ENCODE assay signal across 8 mouse cellular contexts in genomic region chr17:87125344-87125743, GRCm38 (mm10). TPM values are rescaled to one million over a fixed set of nuclear protein-coding genes. Genes with fewer than 3 reads are reported as not detected.
DNase-seq lines count a peak whose midpoint lies in the region; ATAC-seq and TF ChIP-seq lines count a peak whose summit lies in the region.

No protein-coding gene starts in this region.

- H3K27me3 ChIP-seq in lung, embryonic 14.5 days (ENCODE audit: insufficient read depth, low read length): no peaks in the 10 kb centered on the region
- H3K27me3 ChIP-seq in embryonic facial prominence, embryonic 15.5 days: no peaks in the 10 kb centered on the region
- no peaks in the 10 kb centered on the region for H3K27me3 ChIP-seq in intestine, embryonic 16.5 days (replicated peaks; ENCODE audit: control insufficient read depth, insufficient read depth, low read length)
- H3K27me3 ChIP-seq in neural tube, embryonic 12.5 days (replicated peaks): no peaks in the 10 kb centered on the region

- H3K4me1 ChIP-seq in lung, embryonic 14.5 days (ENCODE audit: insufficient read depth): no peaks in the 10 kb centered on the region
- peaks cover under 1% of the 10 kb centered on the region for H3K4me1 ChIP-seq in lung, adult 2 months (ENCODE audit: control insufficient read depth, insufficient read depth, low read length)
- 0 out of 2 replicates have a peak, but pooled peaks cover 5% of the 10 kb centered on the region for H3K4me1 ChIP-seq in embryonic facial prominence, embryonic 15.5 days
- H3K4me1 ChIP-seq in intestine, embryonic 16.5 days (ENCODE audit: control insufficient read depth, insufficient read depth, low read length): no peaks in the 10 kb centered on the region
- H3K4me1 ChIP-seq in neural tube, embryonic 12.5 days: peaks cover 4% of the 10 kb centered on the region; the same call in 1 of the 2 replicates

- no peak overlapping the region for H3K27ac ChIP-seq in lung, embryonic 14.5 days (ENCODE audit: low read depth)
- no peak overlapping the region for H3K27ac ChIP-seq in embryonic facial prominence, embryonic 15.5 days (replicated peaks)
- no peak overlapping the region for H3K27ac ChIP-seq in intestine, embryonic 16.5 days (ENCODE audit: low read length)
- H3K27ac ChIP-seq in neural tube, embryonic 12.5 days: no peak overlapping the region

- DNase-seq in lung, embryonic 14.5 days: peak; percentile 30
- no peak for DNase-seq in lung, adult 2 months
- DNase-seq in frontal cortex, postnatal 14 days (ENCODE audit: low spot score in 2 of 2): no peak
- DNase-seq in yolk sac, embryonic 10.5 days (ENCODE audit: low spot score): no peak

- ATAC-seq in lung, embryonic 14.5 days (ENCODE audit: insufficient read depth): peak; percentile 76; the same call in 1 of the 2 replicates
- 0 out of 2 replicates have a peak, but pooled peaks have one; percentile 19 for ATAC-seq in embryonic facial prominence, embryonic 15.5 days (ENCODE audit: insufficient number of reproducible peaks, low FRiP score, low TSS enrichment, low read depth)
- ATAC-seq in intestine, embryonic 16.5 days: peak; percentile 46; the same call in 1 of the 2 replicates
- no peak for ATAC-seq in neural tube, embryonic 12.5 days (ENCODE audit: low FRiP score, low read depth)
- no peak for ATAC-seq in erythroid progenitor cell, adult 5-6 weeks (replicated peaks; ENCODE audit: low FRiP score, poor library complexity, severe bottlenecking)

- no peak for TF ChIP-seq CTCF in lung, embryonic 14.5 days (IDR thresholded peaks at IDR 0.05; ENCODE audit: low read depth)
- no peak for TF ChIP-seq CTCF in lung, adult 2 months (IDR thresholded peaks at IDR 0.05; ENCODE audit: insufficient read depth, low read length)

- peaks cover 4% of the 10 kb centered on the region; the same call in 1 of the 2 replicates for H3K9me3 ChIP-seq in lung, embryonic 14.5 days (ENCODE audit: low read depth, low read length)
- no peaks in the 10 kb centered on the region for H3K9me3 ChIP-seq in embryonic facial prominence, embryonic 15.5 days (replicated peaks)
- no peaks in the 10 kb centered on the region for H3K9me3 ChIP-seq in intestine, embryonic 16.5 days (ENCODE audit: control insufficient read depth, low read length)
- peaks cover 6% of the 10 kb centered on the region; the same call in 1 of the 2 replicates for H3K9me3 ChIP-seq in neural tube, embryonic 12.5 days

- peak overlapping the region; percentile 23; the same call in 1 of the 2 replicates for H3K4me3 ChIP-seq in lung, embryonic 14.5 days (ENCODE audit: low read depth, low read length)
- no peak overlapping the region for H3K4me3 ChIP-seq in lung, adult 2 months (replicated peaks; ENCODE audit: extremely low read depth, low read depth, low read length)
- 0 out of 2 replicates have a peak overlapping the region, but pooled peaks have one; percentile 7 for H3K4me3 ChIP-seq in embryonic facial prominence, embryonic 15.5 days (replicated peaks)
- H3K4me3 ChIP-seq in intestine, embryonic 16.5 days (ENCODE audit: low read length): peak overlapping the region; percentile 17; the same call in 1 of the 2 replicates
- peak overlapping the region; percentile 21; the same call in 1 of the 2 replicates for H3K4me3 ChIP-seq in neural tube, embryonic 12.5 days

- peak overlapping the region; percentile 41 for H3K9ac ChIP-seq in lung, embryonic 14.5 days
- no peak overlapping the region for H3K9ac ChIP-seq in embryonic facial prominence, embryonic 15.5 days
- H3K9ac ChIP-seq in intestine, embryonic 16.5 days (ENCODE audit: low read depth, low read length): 0 out of 2 replicates have a peak overlapping the region, but pooled peaks have one; percentile 7
- peak overlapping the region; percentile 40; the same call in 1 of the 2 replicates for H3K9ac ChIP-seq in neural tube, embryonic 12.5 days

- H3K4me2 ChIP-seq in lung, embryonic 14.5 days: peak overlapping the region; percentile 51
- H3K4me2 ChIP-seq in embryonic facial prominence, embryonic 15.5 days (replicated peaks): peak overlapping the region; percentile 31; the same call in 1 of the 2 replicates
- H3K4me2 ChIP-seq in intestine, embryonic 16.5 days (ENCODE audit: low read depth, low read length): peak overlapping the region; percentile 47
- peak overlapping the region; percentile 52 for H3K4me2 ChIP-seq in neural tube, embryonic 12.5 days (replicated peaks)

- no peak for TF ChIP-seq POLR2A in lung, adult 2 months (IDR thresholded peaks at IDR 0.05; ENCODE audit: borderline replicate concordance, extremely low read depth, low read depth, low read length)

- H3K36me3 ChIP-seq in lung, embryonic 14.5 days (ENCODE audit: insufficient read depth): peaks cover 28% of the 10 kb centered on the region; the same call in 1 of the 2 replicates
- peaks cover 28% of the 10 kb centered on the region for H3K36me3 ChIP-seq in embryonic facial prominence, embryonic 15.5 days
- H3K36me3 ChIP-seq in intestine, embryonic 16.5 days (ENCODE audit: control insufficient read depth, insufficient read depth, low read length): no peaks in the 10 kb centered on the region
- peaks cover 10% of the 10 kb centered on the region for H3K36me3 ChIP-seq in neural tube, embryonic 12.5 days

- WGBS in lung, embryonic 14.5 days: 32% methylated on average over 24 of the region's 24 CpGs
- WGBS in lung, adult 2 months: 45% methylated on average over 24 of the region's 24 CpGs
- WGBS in embryonic facial prominence, embryonic 15.5 days: 50% methylated on average over 24 of the region's 24 CpGs
- WGBS in intestine, embryonic 16.5 days: 50% methylated on average over 24 of the region's 24 CpGs
- WGBS in neural tube, embryonic 12.5 days: 44% methylated on average over 24 of the region's 24 CpGs

RNA-seq across cellular contexts. Expression of gene Socs5, which starts 17.9 kb away (rescaled TPM):
- polyA plus RNA-seq in lung, embryonic 14.5 days (2014; fragmentation: Nextera tagmentation; extraction: Ambion mirVana): 17.6 and 18.5 TPM in 2 replicates
- polyA plus RNA-seq in lung, adult 2 months (2012; rRNA removed): 16.2 and 17.9 TPM in 2 replicates
- 20.6 and 21.3 TPM in 2 replicates for polyA plus RNA-seq in embryonic facial prominence, embryonic 15.5 days (2015; fragmentation: Nextera tagmentation; extraction: Ambion mirVana)
- 5.3 and 5.9 TPM in 2 replicates for polyA plus RNA-seq in intestine, embryonic 16.5 days (2015; fragmentation: Nextera tagmentation; extraction: Ambion mirVana)
- polyA plus RNA-seq in neural tube, embryonic 12.5 days (2016; fragmentation: Nextera tagmentation; extraction: Ambion mirVana): 17.8 and 18.6 TPM in 2 replicates
- total RNA-seq in erythroid progenitor cell, adult 5-6 weeks (2015; ENCODE audit: low replicate concordance): 0.84 and 4.0 TPM in 2 replicates
- total RNA-seq in erythroid progenitor cell, adult 5-6 weeks (2017; ENCODE audit: low replicate concordance): 1.2 TPM in 1 of 2 replicates, not detected in the other

Comparison
In these comparisons a context has a peak if more than half of its experiments do, and no peak if none do; other contexts are left out.
1. ATAC-seq: peak in lung, embryonic 14.5 days (single experiment), embryonic facial prominence, embryonic 15.5 days (single experiment) and intestine, embryonic 16.5 days (single experiment); none in neural tube, embryonic 12.5 days (single experiment) and erythroid progenitor cell, adult 5-6 weeks (single experiment).
2. Peak in every context shown above with its lines, with median percentiles within 50 percentile points of each other: H3K4me2 ChIP-seq.